Mouse (Mus musculus): ENCODE measurements at regions not wholly inside any gene's neighbourhood (a gene's known extent, or its start where the extent isn't known, plus 50 kb on each side); places are given as distances from the start of the nearest gene placed in this dataset.

DNA sequence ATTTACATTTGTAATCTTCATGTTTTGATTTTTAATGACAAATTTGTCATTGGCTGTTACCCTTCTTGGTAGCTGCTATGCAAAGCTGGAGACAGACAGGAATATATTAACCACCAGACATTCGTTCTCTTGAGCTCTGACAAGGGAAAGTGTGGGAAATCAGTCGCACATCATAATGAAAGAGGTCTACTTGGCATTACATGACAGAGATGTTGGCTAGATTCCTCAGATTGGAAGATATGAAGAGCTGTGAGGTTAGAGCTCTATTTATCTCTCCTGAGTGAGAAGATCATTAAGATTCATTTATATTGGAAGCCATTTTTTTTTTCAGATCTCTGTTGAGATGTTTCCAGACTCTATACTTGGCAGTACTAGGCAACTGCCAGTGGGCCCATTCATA is 118.6 kb upstream of the Iqcj start:
- TF ChIP-seq POLR2A (IDR thresholded peaks at IDR 0.05; ENCODE audit: low read depth, low read length): no peak
- TF ChIP-seq JUND (conservative IDR thresholded peaks at IDR 0.05; ENCODE audit: low read depth, low read length): no peak
- no peak for TF ChIP-seq KAT2A (IDR thresholded peaks at IDR 0.05; ENCODE audit: insufficient replicate concordance, low read length)
- no peak overlapping the region for H3K4me2 ChIP-seq (ENCODE audit: insufficient read depth, low read depth, poor library complexity, severe bottlenecking)
- dilution Hi-C loops (cut with MboI; ENCODE audit: extremely low pct_ligation_motif_present, extremely low pct_unique_long_range_greater_than_20kb, low sequenced_read_pairs) (no loop called here), in situ Hi-C loops (cut with MboI; ENCODE audit: low pct_ligation_motif_present, low pct_unique_long_range_greater_than_20kb, low sequenced_read_pairs) (no loop called here)
- no peaks in the 10 kb centered on the region for H3K9me3 ChIP-seq (replicated peaks; ENCODE audit: low read length)
- H3K9ac ChIP-seq (ENCODE audit: insufficient read depth, low read depth): no peak overlapping the region
- H3K4me3 ChIP-seq (replicated peaks in 1 of 3; ENCODE audit: low read depth in 2 of 3, low read length in 2 of 3, poor library complexity in 1 of 3): no peak overlapping the region
- peaks cover 0 to 25% of the 10 kb centered on the region in 2 experiments; a peak in 2 of 4 replicates for H3K4me1 ChIP-seq (ENCODE audit: control insufficient read depth in 1 of 2, insufficient read depth in 2 of 2)
- no peaks in the 10 kb centered on the region for H3K36me3 ChIP-seq (replicated peaks in 1 of 2; ENCODE audit: control insufficient read depth in 1 of 2, insufficient read depth in 1 of 2, low read length in 1 of 2)
- no peak overlapping the region for H3K27ac ChIP-seq (ENCODE audit: insufficient read depth, low read depth)
- no peaks in the 10 kb centered on the region for H3K27me3 ChIP-seq (replicated peaks)
- DNase-seq (ENCODE audit: extremely low read depth): no peak
- no peaks in the 10 kb centered on the region for H3K79me2 ChIP-seq (replicated peaks; ENCODE audit: control insufficient read depth, extremely low read depth, insufficient read depth, poor library complexity, severe bottlenecking)

DNA sequence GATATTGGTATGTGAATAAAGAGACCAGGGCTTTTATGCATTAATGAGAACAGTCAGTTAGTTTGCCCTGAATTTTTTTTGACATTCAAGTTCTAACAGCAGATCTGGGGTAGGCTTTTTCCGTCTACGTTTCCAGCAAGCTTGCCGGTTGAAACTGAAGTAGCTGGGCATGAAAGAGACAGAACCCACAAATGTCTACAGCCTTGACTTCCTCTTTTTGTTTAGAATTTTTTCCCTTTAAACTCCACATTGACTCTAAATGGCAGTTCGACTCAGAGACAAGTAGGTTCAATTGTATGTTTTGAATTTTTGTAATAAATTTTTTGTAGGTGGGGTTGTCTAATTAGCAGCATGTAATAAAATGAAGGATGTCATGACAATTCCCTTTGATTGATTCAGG is 109.8 kb upstream of the Iqcj start:
- no peaks in the 10 kb centered on the region for H3K79me2 ChIP-seq (replicated peaks; ENCODE audit: control insufficient read depth, extremely low read depth, insufficient read depth, poor library complexity, severe bottlenecking)
- dilution Hi-C loops (cut with MboI; ENCODE audit: extremely low pct_ligation_motif_present, extremely low pct_unique_long_range_greater_than_20kb, low sequenced_read_pairs): no loop called here
- TF ChIP-seq ZNF384 (IDR thresholded peaks at IDR 0.05; ENCODE audit: low read depth, low read length) (0 out of 2 replicates have a peak, but pooled peaks have one; percentile 16), MEF2A (IDR thresholded peaks at IDR 0.05; ENCODE audit: borderline replicate concordance, low read depth, low read length) (no peak), SIN3A (IDR thresholded peaks at IDR 0.05; ENCODE audit: low read length) (no peak), PAX5 (IDR thresholded peaks at IDR 0.05; ENCODE audit: low read length) (no peak), RCOR1 (conservative IDR thresholded peaks at IDR 0.05; ENCODE audit: low read depth, low read length) (no peak), JUND (conservative IDR thresholded peaks at IDR 0.05; ENCODE audit: low read depth, low read length) (no peak), CHD2 (IDR thresholded peaks at IDR 0.05; ENCODE audit: low read length) (no peak), CTCF (conservative IDR thresholded peaks at IDR 0.05 in 1 of 2, IDR thresholded peaks at IDR 0.05 in 1 of 2; ENCODE audit: low read depth in 2 of 2, low read length in 2 of 2) (no peak), RAD21 (IDR thresholded peaks at IDR 0.05; ENCODE audit: low read depth, low read length) (no peak), JUN (IDR thresholded peaks at IDR 0.05; ENCODE audit: insufficient read depth, low read depth, low read length) (no peak), ETS1 (conservative IDR thresholded peaks at IDR 0.05; ENCODE audit: low read depth, low read length) (no peak), ELF1 (IDR thresholded peaks at IDR 0.05; ENCODE audit: low read depth, low read length) (no peak), EP300 (IDR thresholded peaks at IDR 0.05; ENCODE audit: low read length) (peak; percentile 58), ZKSCAN1 (IDR thresholded peaks at IDR 0.05; ENCODE audit: borderline replicate concordance, low read depth, low read length) (no peak), UBTF (IDR thresholded peaks at IDR 0.05; ENCODE audit: low read depth, low read length) (no peak), CHD1 (IDR thresholded peaks at IDR 0.05; ENCODE audit: low read depth, low read length) (no peak)

More for the DNA sequence above, 109.8 kb upstream of the Iqcj start:
- Histone ChIP-seq H3K4me3 (replicated peaks in 1 of 3; ENCODE audit: low read depth in 2 of 3, low read length in 2 of 3, poor library complexity in 1 of 3) (no peak overlapping the region), H3K27me3 (replicated peaks) (no peaks in the 10 kb centered on the region), H3K36me3 (replicated peaks in 1 of 2; ENCODE audit: control insufficient read depth in 1 of 2, insufficient read depth in 1 of 2, low read length in 1 of 2) (no peaks in the 10 kb centered on the region), H3K4me2 (ENCODE audit: insufficient read depth, low read depth, poor library complexity, severe bottlenecking) (no peak overlapping the region), H3K9me3 (replicated peaks; ENCODE audit: low read length) (no peaks in the 10 kb centered on the region), H3K9ac (ENCODE audit: insufficient read depth, low read depth) (no peak overlapping the region), H3K4me1 (ENCODE audit: control insufficient read depth in 1 of 2, insufficient read depth in 2 of 2) (peaks cover 0 to 10% of the 10 kb centered on the region in 2 experiments; a peak in 2 of 4 replicates), H3K27ac (ENCODE audit: insufficient read depth, low read depth) (no peak overlapping the region)
- in situ Hi-C loops (cut with MboI; ENCODE audit: low pct_ligation_motif_present, low pct_unique_long_range_greater_than_20kb, low sequenced_read_pairs): no loop called here
- peak; percentile 52 for DNase-seq (ENCODE audit: extremely low read depth)

Data from CH12.LX (cell line).